In genomic region chr13:80745991-80746390, GRCm38 (mm10) we compare ENCODE assay signal across 13 mouse cellular contexts.
"Had no signal": no experiment of that assay in that cellular context is flagged by ENCODE, and none has a peak within 500 bp of the region (broad histone marks: within the 10 kb centered on the region; RNA-seq: fewer than 3 reads in every experiment).

No protein-coding gene starts in this region.

- H3K4me3 ChIP-seq: limb, embryonic 13.5 days; midbrain, embryonic 12.5 days; myocyte; neural tube, embryonic 15.5 days had no signal

- H3K4me2 ChIP-seq: limb, embryonic 13.5 days; midbrain, embryonic 12.5 days; neural tube, embryonic 15.5 days had no signal

- H3K9ac ChIP-seq: limb, embryonic 13.5 days; liver, embryonic 14.5 days; midbrain, embryonic 12.5 days; neural tube, embryonic 15.5 days had no signal

- H3K27ac ChIP-seq: limb, embryonic 13.5 days; liver, embryonic 14.5 days; midbrain, embryonic 12.5 days; neural tube, embryonic 15.5 days had no signal

- DNase-seq: kidney, adult 8-10 months; kidney, postnatal 25 days; left cerebral cortex, postnatal 4 days; lung, adult 18-20 months; right cerebral cortex, postnatal 4 days; spleen, adult 18-20 months; thymus, adult 18-20 months; thymus, postnatal 14 days had no signal

- H3K27me3 ChIP-seq: midbrain, embryonic 12.5 days; neural tube, embryonic 15.5 days had no signal

- H3K36me3 ChIP-seq: limb, embryonic 13.5 days; midbrain, embryonic 12.5 days; neural tube, embryonic 15.5 days had no signal

- H3K4me1 ChIP-seq: midbrain, embryonic 12.5 days; neural tube, embryonic 15.5 days had no signal

- H3K9me3 ChIP-seq: limb, embryonic 13.5 days; midbrain, embryonic 12.5 days; neural tube, embryonic 15.5 days had no signal
